Mouse (Mus musculus) skeletal muscle tissue, adult 2 months (tissue): ENCODE data around the gene Myo16.

Source experiments
- DNase-seq: peaks from one replicate; pipeline ENCODE4 v3.0.0-alpha.2; 2012; ENCODE audit warnings: low read depth, low spot score

Gene Myo16

DNA sequence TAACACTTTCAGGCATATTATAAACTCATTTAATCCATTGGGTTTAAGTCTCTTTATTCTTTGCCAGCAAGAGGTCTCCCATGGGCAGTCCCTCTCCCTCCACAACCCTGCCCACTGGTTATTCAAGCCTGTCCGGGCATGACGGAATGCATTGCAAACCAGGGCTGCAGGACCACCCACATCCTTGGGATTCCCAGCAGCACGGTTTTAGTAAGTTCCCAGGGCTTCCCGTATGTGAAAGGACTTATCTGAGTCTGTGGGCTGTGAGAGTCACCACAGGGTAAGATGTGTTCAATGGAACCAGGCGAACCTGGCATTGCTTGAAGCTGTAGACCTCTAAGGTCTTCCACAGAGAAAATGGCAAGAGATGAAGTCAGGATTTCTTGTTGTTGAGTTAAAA, 471.6 kb downstream of the Myo16 start:
- no peak for DNase-seq

DNA sequence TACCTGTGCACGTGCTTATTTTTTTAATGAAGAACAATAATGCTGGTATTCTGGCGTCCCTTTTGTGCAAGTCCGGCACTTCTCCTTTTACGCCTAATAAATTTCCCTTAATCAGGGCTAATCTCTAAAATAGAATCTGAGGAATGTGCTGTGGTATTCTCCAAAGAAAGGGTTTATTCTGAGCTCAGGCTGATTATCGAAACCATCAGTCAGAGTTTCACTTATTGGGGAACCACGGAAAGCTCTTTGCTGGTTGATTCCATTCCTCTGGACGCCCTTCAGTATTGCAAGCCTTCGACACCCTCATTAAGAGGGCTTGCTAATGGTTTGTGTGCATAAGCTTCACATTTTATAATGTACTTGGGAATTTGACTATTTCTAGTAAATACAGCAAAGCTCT, 475.0 kb downstream of the Myo16 start:
- no peak for DNase-seq

DNA sequence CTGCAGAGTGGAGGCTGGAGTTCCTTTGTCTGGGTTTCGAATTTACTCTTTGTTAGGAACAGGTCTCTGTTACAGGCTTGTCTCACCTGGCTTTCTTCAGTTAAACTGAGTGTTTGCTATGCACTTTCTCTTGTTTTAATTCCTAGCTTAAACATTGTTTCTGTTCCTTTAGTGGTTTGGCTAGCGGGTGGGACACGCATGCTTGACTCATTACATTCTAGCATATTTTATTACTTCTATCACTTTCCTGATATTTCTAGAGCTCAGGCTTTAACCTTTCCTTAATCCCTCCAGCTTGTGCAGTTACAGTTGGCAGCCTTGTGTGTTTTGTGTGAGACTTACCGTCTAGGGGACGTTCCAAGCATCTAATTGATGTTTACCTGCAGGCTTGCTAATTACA, 476.2 kb downstream of the Myo16 start:
- DNase-seq: no peak

DNA sequence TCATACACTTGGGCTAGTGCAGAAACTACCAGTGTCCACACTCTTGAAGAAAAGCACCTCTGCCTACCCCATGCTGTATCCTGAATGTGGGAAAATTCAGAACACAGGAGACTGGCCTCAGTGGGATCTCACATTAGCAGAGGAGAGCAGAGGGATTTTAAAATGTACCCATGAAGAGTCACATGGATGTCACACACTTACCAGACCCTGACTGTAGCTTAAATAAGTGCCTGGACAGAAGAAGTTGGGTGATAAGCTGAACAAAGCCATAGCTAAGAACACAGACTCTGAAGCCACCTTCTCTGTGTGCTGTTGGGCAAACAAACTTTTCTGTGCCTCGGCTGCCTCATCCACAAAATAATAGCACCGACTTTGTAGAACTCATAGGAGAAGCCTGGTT, 477.3 kb downstream of the Myo16 start:
- DNase-seq: no peak

DNA sequence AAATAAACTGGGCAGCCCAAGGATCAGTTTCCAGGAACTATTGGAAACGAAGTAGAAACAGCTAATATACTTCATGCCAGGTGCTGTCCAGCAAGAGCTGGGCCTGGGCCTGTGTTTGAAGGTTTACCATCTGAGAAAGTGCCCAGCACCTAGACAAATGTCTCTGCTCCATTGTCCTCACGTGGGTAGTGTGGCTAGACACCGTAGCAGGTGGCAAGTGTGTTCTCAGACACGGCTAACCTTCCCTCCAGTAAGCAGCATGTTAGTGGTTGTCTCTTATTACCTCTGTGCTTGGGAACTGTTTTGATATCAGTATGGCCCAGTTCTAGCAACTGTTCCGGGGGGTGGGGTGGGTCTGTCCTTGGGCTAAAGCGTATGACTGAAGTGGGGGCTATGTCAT, 478.9 kb downstream of the Myo16 start:
- DNase-seq: no peak

DNA sequence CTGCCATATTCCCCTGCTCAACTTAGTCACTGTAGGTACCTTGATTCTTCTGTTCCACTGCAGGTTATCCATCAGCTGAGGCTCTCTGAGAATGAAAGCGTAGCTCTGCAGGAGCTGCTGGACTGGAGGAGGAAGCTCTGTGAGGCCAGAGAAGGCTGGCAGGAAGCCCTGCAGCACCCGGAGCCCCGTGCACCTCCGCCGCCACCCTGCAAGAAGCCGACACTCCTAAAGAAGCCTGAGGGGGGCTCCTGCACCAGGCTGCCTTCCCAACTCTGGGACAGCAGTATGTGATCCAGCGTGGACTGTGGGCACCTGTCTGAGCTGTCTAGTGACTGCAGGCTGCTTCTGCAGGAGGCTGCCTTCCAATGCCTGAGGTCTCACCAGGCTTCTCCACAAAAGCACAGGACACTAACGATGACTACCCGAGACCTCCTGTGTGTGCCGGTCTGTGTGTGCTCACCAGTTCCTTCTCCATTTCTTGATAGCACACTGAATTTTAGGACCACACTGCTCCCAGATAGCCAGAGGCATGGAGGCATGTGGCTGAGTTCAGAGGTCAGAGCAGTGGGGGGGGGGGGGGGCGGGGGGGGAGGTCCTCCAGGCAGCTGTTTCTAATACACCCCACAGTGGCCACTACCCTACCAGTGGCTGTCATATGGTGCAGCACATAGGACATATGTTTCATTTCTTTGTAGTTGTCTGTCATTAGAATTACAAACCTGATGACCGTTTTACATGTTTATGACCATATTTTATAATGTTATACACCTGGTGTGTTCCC, 479.8 kb downstream of the Myo16 start:
- no peak for DNase-seq

DNA sequence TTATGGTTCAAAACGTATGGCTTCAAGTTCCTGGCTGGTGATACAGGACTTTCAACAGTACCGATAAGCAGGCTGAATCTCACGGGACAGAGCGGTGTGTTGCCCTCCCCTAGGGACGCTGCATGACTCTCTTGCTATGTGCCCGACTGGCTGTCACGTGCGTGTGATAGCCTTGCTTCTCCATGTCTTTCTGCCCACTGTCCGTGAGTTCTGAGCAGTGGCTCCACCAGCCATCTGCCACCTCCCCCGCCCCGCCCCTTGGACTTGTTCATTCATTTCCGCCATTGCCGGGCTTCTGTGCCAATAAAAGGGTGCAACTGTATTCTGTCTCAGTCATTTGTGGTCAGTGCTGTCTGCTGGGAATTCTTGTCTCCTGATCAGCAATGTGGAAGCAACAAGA, 480.7 kb downstream of the Myo16 start:
- no peak for DNase-seq

DNA sequence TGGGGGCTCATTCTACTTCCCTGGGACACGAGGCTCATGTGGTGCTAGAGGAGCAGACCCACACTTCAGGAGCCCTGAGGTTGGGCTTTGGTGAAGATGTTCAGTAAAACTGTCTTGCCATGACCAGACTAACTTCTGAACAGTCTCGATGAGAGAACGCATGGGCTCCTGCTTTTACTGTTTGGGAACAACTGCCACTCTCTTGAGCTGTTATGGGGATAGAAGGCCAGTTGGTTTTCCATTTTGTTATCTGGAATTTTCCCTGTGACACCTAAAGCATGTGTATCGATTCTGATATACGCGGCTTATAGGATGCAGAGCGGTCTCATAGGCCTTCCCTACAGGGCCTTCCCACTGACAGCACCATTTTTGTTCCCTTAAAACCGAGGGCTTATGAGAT, 485.2 kb downstream of the Myo16 start:
- no peak for DNase-seq

DNA sequence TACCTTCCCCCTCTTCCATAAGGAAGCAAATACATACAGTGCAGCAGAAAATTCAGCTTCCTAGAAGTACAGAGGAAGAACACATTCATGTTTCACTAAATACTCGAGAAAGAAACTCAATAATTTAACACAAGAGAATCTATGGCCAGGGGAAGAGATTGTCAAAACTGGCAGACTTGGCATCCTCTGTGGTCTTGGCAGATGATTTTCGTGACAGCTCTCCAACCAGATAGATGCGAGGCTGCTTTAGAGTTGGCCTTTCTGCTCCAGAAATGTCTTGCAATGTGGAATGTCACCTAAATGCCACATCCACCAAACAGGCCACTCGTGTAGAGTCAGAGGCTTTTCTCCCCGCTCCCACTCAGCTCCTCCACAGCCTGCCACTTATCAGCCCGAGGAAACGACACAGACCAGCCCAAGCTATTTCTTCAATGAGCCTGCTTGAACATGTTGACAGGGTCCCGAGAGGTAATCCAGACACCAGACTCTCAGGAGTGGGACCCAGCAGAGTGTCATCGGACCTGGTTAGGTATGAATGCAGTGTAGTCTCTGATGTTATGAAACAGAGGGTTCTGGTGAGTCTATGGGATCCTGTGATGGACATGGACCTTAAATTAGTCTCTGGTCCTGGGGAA, 486.6 kb downstream of the Myo16 start:
- DNase-seq: no peak

DNA sequence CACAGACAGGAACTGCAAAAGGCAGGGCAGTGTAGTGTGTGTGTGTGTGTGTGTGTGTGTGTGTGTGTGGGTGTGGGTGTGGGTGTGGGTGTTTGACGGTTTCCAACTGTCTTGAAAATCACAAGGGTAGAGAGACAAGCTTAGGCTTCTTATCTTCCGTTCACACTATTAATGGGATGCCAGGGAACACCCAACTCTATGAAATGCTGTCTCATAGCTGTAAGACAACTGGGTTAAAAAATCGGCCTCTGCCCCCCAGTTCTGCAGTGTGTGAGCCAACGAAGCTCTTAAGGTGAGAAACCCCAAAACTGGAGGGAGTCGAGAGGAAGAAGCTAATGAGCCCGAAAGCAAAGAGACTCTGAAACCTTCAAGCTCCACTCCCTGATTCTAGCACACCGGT, 487.1 kb downstream of the Myo16 start:
- DNase-seq: no peak

DNA sequence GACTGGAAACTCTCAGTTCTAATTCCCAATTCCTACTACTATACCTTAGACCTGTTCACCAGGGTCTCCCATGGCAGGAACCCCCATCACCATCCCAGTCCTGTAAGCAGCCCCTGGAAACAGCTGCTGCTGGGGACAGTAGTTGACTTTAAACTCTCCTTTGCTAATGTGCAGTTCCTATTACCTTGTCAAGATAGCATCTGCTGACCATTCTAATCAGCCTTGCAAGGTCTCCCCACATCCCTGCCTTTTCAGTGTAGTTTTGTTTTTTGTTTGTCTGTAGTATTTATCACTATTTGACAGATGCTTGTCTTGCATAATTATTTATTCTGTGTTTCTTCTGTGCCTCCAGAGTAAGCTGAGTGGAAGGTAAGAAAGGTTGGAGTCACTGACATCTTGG, 487.6 kb downstream of the Myo16 start:
- no peak for DNase-seq

DNA sequence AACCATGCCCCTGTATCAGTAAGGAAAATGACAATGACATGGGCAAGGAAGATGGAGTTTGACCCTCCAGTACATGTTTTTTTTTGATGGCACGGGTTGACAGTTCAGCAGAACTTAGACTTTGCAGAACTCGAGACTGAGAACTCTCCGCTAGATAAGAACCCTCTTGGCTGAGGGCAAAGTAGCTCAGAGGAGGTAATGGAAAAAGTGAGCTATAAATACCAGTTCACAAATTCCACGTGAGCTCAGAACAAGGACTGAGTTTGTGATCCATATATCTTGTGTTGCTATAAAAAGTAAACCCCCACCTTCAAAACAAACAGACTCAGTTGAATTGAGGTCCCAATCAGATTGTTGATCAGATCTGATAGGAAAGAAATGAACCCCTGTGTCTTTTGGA, 489.5 kb downstream of the Myo16 start:
- no peak for DNase-seq

DNA sequence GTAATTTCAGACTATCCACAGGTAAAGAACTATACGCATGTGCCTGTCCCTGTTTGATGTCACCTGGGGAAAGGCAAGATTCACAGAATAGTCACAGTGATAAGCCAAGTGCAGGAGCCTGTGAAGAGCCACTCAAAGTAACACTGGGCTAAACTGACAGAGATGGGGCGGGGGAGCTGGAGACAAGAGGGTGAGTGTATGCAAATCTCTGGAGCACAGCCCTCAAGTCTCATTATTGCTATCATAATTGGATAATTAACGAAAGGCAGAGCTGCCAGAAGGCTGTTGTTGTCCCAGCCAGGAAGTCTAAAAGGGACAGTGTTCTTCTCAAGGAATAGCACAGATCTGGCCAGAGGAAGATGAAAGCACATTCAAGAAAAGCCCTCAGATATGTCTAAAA, 490.8 kb downstream of the Myo16 start:
- no peak for DNase-seq

DNA sequence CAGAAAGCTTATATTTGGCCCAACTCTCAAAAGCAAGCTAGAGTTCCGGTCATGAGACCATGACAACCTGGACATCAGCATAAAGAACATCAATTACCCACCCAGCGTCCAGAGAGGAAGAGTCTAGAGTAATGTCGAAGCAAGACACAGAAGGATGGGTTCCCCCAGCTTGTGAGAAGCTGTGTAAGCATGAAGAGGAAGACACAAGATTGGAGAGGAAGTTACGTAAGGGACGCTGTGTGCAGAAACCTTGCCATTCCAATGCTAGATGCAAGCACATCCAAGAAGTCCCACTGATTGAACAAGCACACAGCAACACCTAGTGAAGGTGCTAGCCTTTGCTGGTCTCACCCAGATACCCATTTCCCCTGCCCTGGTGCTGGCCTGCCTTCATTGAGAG, 492.0 kb downstream of the Myo16 start:
- DNase-seq: no peak

DNA sequence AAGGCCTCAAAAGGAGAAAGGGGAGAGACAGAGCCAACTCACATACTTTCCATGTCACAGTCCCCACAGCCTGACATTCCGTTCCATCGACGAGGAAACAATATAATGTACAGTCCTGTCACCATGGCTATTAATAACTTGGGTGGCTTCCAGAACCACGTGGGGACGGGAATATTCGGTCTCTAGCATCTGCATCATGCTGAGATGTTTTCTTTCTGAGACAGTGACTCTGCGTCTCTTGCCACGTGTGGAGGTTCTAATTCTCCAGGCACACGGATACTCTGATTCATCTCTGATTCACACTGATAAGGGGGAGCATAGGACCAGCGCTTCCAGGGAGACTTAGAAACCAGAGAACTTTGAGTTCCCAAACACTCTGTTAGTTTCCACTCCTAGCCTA, 492.8 kb downstream of the Myo16 start:
- DNase-seq: no peak

DNA sequence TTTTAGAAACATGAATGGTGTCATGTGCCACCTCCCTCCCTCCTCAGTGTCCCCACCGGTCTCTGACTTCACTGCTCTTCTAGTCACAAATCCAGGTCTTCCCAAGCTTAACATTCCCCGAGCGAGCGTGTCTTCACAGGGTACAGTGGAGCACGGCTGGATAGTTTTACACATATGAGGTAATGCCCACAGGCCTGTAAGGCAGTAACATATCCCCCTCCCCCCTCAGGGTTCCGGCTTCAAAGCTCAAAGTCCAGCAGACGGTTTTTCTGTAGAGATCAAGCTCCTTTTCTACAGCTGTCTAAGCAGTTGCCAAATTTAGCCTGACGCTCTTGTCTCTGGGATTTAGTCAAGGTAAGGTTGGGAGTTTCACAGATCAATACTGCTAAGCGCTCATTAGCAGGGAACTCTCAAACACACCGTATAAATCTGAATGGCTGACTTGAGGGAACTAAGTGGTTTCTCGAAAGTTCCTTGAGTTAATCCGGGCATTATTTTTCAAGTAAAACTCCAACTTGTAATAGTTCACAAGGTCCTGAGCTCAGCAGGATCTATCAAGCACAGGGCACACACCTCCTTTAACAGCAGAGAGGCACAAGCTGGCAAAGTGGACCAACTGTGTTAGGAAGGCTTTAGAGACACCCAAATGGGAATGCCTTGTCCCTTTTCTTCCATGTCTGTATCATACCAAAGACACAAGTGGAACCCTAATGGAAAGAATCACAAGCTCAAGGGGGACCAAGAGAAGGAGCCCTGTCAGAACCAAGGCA, 498.0 kb downstream of the Myo16 start:
- no peak for DNase-seq

DNA sequence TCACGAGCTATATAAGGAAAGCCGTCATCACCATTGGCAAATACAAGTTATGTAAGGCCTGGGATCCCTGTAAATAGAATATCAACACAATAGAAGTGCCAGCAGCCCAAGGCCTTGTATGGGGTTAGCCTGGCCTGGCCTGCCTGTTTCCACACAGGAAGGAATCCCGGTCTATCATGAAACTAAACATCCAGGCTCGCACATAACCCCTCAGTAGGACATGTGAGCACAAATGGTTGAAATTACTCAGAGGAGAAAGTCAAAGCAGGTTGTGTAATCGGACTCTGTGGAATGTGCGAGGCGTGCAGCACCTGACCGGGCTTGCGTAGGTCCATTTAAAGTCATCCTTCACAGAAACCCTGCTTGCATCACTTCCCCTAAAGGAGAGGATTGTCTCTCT, 499.6 kb downstream of the Myo16 start:
- peak; percentile 39 for DNase-seq

DNA sequence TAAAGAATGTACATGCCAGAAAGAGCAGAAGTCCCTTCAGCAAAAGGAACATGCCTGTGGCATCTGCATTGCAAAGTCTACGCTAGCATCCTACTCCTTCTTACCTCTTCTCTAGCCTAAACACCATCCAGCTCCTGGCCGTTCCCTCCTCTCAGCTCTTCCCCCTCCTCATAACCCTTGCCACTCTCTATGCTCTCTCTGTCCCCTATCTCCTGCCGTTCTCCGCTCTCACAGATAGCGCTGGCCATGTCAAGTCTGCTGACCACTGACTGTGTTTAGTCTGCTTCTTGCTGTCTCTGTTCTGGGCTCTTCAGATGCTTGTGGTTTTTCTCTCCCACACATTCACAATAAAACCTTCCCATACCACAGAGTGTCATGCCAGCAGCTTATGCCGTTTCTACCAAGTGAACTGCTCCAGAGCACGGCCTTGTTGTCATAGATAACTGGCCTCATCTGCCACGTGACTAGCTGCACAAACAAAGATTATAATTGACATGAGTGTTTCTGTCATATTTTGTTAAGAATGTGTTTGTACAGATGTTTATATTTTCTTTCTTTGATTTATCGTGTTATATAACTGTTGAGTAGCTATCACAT, 501.3 kb downstream of the Myo16 start:
- DNase-seq: no peak

DNA sequence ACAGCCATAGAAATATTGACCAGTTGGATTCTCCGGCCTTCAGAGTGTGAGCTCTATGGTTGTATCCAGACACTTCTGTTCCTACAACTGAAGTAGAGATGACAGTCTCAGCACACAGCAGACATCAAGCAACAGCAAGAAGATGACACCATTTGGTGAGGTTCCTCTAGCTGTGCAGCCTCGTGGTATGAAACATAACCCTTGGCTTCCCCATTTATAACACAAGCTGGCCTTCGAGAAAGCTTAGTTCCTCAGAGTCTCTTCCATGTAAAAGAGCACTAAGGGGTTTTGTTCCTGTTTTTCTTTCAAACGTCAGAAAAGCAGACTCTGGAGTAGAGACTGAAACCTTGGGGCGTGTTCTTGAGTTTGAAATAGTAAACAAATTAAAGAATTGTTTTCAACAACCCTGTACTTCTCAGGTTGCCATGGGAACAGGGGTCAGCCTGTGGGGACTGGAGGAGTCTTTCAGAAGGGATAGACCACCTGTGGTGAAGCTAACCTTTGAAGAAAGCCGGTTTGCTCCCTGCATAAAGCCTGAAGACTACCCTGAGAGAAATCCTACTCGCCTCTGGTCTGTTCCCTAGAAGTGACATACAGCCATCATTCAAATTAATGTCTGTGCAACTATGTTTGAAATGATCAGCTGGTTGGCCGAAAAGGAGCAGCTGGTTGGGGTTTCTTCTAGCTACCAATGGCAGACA, 510.2 kb downstream of the Myo16 start:
- peak; percentile 32 for DNase-seq

DNA sequence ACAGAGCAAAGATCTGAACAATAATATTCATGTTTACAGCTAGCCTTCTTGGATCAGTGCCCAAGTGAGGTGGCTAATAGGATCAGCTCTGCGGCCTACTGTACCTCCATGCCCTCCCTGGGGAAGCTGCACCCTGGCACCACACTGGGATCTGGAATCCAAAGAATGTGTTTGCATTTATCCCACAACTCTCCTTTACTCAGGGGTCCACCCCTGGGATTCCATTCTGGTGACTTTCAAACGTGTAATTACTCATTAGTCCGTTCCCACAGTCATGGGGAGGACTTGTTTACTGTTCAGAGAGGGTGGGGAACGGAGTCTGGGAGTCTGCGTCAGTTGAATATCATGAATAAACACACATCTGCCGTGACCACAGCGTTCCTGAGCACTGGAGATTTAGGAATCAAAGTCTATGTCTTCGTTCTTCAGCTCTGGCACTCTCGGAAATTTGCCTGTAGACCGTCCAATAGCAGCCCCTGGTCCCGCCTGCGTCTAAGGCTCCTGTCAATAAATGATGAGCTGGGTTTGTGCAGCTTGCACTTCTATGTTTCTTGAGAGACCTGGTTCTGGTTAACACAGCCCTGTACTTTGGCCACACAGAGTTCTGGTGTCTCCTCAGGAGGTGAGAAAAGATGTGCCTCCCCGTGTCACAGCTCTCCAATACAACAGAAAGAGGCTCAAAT, 511.3 kb downstream of the Myo16 start:
- DNase-seq: no peak

DNA sequence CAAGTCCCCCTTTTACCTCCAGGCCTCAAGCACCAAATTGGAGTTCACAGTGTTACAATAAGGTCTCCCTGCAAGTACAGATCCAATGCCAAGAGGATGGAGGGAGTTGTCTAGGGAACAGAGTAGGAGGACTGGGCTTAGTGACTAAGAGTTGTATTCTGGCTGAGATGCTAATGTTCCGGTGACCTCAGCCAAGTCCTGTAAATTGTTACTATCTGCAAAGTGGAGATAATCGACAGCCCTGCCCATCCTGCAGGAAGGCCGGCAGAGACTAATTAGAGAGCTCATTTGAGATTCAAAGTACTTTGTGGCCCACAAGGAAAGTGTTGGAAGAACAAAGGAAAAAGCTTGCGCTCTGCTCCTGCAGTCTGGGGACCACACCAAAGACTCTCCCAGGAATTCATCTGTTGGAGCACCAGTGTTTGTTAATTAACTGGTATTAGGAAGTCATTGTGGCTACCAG, 512.1 kb downstream of the Myo16 start:
- no peak for DNase-seq
